Mouse (Mus musculus) left cerebral cortex, postnatal 14 days (tissue): ENCODE data around the gene Nucb1. TPM values are rescaled to one million over a fixed set of nuclear protein-coding genes. Genes with fewer than 3 reads are reported as not detected.
"Not testable (repeated sequence)": the region's sequence is repeated elsewhere in the genome, so short reads cannot be mapped to it uniquely, and the experiment has no call there.

ENCODE experiments used
- DNase-seq, 2 experiments: peaks; one replicate each; pipeline ENCODE4 v3.0.0; 2021 to 2022; ENCODE audit warnings: low spot score in 2 of 2, mixed read lengths in 1 of 2
- intact Hi-C: fragments of 180-260 bp; cut with DNase I; formaldehyde crosslinking; loops from one replicate; pipeline ENCODE4 v1.15.1; 2025
- total RNA-seq, 2 experiments: library from RNA; stranded (reverse); gene quantifications; 2 replicates each; pipeline ENCODE4 v1.2.3; 2021

Nucb1 gene
- total RNA-seq, 2 experiments from 2014 or later = 109 to 110 TPM

DNA sequence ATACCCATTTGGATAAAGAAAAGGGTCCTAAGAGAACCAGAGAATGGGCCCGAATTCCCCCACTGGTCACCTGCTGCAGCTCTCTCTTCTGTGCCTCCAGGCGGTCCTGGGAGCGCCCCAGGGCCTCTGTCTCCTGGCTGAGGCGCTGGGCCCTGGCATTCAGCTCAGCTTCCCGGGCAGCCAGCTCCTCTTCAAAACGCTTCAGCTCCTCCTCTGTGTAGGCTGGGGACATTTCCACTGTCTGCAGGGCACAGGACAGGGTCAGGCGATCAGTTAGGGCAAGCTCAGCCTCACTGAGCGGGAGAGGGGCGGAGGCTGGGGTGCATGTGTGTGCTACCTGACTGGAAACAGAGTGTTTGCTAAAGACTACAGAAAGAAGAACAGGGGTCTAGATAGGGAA is 15.7 kb downstream of the Nucb1 start:
- intact Hi-C loops = no loop called here
- DNase-seq = no peak

DNA sequence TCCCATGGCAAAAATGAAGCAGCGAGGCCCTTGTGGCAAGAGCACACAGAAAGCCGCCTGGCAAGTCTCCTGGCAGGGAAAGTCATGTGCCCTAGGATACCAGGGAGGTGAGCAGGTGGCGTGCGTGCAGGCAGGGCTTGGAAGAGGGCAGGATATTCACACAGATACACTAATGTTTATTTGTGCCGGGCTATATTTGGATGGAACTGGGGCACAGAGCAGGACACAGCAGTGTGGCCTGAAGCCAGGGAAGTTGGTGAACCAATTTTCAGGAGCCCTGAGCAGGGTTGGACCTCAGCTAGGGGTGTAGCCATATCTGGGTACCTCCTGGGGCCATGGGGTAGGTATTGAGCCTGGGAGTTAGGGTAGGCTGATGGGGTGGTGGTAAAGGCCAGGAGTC is 17.3 kb downstream of the Nucb1 start:
- intact Hi-C loops = no loop called here
- no peak for DNase-seq

DNA sequence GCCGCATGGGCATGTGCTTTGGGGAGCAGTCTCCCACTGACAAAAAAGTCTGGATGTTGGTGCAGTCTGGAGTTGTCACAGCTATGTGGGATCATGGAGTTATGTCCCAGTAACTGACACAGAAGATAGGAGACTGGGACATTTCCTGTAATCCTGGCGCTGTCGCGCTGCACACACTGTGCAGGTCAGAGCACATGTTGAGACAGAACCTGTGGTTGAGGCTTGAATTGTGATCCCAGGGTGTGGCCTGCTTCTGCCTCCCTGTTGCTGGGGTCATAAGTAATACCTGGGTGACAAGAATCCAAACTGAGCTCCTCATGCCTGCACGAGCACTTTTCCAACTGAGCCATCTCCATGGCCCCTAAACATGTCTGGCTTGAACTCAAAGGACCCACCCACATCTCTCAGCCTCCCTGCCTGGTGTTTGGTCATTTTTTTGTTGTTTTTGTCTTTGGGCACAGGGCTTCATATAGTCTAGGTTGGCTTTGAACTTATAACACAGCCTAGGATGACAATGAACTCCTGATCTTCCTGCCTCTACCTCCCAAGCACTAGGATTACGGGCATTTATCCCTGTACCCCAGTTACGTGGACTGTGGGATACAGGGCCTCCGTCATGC is 17.9 kb downstream of the Nucb1 start:
- intact Hi-C loops = no loop called here
- no peak for DNase-seq

DNA sequence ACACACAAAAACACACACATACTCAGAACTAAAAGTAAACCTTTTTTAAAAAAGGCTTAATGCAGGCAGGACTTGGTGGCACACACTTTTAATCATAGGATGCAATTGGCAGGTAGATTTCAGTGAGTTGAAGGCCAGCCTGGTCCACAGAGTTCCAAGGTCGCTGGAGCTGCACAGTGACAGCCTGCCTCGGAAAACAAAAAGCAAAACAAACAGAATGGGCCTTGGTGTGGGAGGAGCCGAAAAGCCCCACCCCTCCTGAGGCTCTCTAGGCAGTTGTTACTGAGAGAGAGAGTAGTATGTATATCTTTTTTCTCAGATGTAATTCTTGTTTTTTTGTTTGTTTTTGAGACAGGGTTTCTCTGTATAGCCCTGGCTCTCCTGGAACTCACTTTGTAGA is 18.9 kb downstream of the Nucb1 start:
- intact Hi-C loops = no loop called here
- DNase-seq = no peak

DNA sequence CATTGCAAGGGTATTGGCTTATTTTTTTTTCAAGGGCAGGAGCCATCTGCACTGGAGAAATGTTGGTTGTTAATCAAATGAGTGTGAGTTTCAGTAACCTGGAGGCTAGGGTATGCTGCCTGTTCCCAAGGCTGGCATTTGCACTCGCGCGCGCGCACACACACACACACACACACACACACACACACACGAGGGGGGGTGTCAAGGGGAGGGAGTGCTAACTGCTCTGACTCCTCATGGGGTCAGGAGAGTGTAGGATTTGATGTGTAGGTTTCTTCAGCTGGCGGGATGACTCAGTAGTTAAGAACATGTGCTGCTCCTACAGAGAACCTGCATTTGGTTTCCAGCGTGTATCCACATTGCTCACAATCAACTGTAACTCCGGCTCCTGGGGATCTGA is 19.4 kb downstream of the Nucb1 start:
- intact Hi-C loops = no loop called here
- DNase-seq = peak; percentile 26 to 56

DNA sequence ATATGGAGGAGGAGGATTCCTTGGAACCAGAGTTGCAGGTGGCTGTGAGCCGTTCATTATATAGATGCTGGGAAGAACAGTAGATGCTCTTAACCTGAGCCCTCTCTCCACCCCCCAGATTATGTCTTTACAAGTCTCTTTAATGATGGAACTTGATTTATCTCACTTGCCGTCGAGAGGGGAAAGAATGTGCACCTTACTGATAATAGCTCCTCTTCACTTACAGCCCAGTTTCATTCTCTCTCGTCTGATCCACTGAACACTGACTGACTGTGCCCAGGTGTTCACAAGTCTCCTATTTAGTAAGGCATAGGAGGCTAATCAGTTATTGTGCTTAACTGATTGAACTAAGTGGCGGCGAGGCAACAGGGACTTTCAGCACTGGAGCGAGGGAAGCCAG is 20.6 kb downstream of the Nucb1 start:
- intact Hi-C loops = no loop called here
- no peak for DNase-seq

DNA sequence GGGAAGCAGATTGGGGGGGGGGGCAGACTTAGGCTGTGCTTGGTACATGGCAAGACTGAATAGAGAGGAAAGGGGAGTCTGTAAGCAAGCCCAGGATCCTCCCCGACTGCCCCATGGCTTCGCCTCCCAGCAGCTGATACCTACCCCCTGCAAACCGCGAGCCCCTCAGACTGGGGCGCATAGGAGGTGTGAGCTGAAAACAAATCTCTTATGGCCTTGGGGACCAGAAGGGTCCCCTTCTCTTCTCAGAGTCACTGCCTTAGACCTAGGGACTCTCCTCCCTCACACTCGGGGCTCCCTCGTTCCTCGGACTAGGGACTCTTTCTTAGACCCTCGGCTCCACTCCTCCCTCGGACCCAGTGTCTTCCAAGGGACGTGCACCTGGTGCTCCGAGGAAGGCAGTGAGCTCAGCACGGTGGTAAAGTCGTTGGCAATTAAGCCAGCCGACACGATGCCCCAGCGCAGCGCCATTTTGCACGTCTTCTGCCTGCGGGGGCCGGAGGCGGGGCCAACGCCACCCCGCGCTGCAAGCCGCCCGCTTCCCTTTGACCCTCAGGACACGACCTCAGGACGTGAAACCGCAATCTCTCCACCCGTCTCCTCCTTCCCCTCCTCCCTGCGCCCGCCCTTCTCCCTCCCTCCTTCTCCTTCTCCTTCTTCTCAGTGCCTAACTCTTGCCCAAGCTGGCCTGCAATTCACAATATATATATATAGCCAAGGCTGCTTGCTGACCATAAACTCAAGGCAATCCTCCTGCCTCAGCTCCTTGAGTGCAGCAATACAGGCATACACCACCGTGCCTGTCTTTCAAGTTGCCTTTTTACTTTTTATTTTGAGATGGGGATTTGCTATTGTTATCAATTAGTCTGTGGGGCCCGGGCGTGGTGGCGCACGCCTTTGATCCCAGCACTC is 21.7 kb downstream of the Nucb1 start, which contains the start of gene Dhdh:
TSS of gene Dhdh (minus strand) at position 513 of the 912 bp plus-strand sequence.
- peak; percentile 36 to 39 for DNase-seq
- intact Hi-C loops = no loop called here

DNA sequence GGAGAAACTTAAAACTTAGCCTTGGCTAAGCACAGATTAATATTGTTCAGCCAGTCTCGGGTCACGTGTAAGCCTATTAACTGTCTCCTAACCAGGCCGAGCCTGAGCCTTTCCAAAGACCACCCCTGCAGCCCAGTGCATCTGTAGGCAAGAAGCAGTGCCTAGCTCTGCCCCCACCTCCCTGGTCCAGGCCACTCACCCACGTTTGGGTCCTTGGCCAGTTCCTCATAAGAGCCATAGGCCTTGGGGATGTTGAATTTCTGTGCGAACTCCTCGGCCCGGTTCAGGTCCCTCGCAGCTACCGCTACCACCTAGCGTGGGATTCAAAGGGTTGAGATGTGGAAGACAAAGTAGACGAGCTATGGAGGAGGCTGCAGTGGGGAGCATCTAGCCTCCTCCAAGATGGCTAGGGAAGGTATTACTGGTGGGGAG is 22.3 kb downstream of the Nucb1 start:
- no peak for DNase-seq
- intact Hi-C loops = no loop called here

DNA sequence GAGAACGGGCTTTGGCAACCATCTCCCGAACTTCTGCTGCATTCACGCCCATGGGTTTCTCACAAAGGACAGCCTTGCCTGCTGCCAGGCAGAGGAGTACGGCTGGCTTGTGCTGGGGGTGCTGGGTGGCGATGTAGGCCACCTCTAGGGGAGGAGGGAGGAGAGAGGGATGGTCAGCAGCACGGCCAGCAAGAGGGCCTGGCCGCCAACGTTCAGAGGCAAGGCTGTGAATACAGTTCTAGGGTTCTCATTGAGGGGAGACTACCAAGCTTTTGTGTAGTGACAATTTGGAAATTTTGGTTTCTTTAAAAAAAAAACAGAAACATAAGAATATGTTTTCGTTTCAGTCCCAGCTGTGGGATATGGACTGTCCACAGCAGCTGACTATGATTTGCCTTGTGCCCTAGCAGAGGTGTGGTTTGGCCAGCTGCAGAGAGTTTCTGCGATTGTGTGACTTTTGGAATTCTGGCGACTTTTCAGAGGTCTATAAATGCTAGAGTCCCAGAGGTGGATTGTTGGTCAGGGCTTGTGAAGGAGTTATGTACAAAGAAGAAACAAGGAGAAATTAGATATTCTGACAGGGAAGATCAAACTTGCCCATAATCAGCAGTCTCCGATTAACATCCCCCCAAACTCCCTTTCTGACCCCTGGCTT is 23.3 kb downstream of the Nucb1 start, which contains the start of gene Gm45808:
TSS of gene Gm45808 (minus strand) at position 51 of the 655 bp plus-strand sequence.
- DNase-seq = no peak
- intact Hi-C loops = no loop called here

DNA sequence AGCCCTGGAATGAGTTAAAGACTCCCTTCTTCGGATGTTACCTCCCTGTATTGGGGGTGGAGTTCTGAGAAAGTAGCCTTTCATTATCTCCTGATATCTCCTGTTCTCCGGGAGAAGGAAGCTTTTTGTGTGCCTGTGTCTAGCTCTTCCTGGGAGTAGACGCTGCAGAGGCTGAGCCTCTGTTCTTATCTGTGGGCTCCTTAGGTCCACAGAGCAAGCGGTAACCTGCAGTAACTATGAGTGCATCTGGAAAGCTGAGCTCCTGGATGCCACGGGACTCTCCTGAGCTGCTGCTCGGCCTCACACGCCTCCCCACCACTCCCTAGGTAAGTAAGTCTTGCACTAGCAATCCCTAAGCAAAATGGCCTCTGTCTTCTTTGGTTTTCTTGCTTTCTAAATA is 24.0 kb downstream of the Nucb1 start:
- DNase-seq = no peak
- intact Hi-C loops = no loop called here

DNA sequence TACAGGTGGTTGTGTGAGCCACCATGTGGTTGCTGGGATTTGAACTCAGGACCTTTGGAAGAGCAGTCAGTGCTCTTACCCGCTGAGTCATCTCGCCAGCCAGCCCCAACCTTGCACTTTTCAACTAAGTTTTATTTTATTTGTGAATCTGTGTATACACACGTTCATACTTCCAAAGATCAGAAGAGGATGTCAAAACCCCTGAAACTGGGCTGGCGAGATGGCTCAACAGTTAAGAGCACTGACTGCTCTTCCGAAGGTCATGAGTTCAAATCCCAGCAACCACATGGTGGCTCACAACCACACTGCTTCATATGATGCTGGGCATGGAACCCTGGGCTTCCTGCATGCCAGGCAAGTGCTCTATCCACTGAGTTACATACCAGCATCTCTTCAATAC is 25.2 kb downstream of the Nucb1 start:
- intact Hi-C loops = not testable (repeated sequence)

DNA sequence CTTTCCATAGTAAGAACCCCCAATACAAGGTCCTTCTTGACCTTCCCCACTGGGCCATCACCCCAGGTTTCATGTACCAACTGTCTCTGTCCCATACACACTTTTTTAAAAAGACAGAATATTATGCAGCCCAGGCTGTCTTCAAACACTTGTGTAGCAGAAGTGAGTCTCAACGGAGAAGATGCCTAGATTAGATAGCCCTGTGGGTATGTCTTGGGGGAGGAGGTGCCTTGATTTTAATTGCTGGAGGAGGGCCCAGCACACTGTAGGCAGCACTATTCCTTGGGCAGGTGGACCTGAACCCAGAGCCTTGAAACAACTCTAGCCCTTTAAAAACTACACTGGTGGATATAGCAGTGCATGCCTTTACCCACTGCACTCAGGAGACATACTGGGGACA is 28.0 kb downstream of the Nucb1 start:
- intact Hi-C loops = no loop called here
- DNase-seq = no peak

More for the DNA sequence above, 25.2 kb downstream of the Nucb1 start:
- DNase-seq = not testable (repeated sequence)

DNA sequence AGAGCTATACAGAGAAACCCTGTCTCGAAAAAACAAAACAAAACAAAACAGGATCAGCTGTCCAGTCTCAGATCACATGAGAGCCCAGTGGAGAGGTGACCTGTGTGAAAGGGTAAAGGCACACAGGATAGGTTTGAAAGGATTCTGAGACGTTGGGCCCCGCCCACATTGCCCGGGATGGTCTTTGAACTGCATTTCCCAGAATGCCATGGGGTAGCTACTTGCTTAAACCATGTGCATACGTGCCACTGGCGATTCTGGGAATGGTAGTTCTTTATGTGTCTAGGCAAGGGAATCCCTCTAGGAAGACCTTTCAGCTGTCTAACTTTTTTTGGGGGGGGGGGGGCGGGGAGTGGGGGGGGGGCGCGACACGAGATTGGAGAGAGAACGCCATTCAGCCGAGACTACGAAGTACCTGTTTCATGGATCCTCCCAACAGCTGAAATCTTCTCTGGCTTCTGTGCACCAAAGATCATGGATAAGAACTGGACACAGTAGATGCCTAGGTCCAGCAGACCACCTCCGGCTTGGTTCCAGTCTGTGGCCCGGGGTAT is 28.8 kb downstream of the Nucb1 start, which contains the start of gene Tulp2:
TSS of gene Tulp2 (plus strand) at position 504 of the 554 bp plus-strand sequence.
- DNase-seq = peak; percentile 70 to 79
- intact Hi-C loops = no loop called here

DNA sequence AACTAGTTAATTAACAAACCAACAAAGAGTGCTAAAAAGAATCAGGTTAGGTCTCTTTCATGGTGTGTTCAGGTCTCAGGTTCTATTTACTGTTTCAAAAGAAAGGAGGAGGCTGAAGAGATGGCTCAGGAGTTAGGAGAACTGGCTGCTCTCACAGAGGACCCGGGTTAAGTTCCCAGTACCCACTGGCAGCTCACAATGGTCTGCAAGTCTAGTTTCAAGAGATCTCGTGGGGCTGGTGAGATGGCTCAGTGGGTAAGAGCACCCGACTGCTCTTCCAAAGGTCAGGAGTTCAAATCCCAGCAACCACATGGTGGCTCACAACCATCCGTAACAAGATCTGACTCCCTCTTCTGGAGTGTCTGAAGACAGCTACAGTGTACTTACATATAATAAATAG is 29.9 kb downstream of the Nucb1 start:
- DNase-seq, intact Hi-C loops: not testable (repeated sequence)

DNA sequence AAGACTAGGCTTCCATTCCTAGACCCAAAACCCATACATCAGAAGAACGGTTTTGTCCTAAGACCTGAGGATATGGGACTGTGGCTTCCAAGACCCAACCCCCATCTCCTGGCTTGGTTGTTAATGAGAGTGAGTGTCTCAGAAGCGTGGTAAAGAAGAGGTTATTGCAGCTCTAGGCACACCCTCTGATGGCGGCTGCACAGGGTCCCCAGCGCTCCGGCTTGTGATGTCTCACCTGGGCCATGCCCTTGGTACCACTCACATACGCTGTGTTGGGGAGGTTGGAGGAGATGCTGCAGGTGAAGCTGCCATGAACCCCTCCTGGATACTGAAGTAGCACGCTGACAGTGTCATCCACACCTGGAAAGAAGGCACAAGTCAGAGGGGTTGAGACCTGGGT is 31.4 kb downstream of the Nucb1 start:
- intact Hi-C loops = no loop called here
- DNase-seq = no peak

DNA sequence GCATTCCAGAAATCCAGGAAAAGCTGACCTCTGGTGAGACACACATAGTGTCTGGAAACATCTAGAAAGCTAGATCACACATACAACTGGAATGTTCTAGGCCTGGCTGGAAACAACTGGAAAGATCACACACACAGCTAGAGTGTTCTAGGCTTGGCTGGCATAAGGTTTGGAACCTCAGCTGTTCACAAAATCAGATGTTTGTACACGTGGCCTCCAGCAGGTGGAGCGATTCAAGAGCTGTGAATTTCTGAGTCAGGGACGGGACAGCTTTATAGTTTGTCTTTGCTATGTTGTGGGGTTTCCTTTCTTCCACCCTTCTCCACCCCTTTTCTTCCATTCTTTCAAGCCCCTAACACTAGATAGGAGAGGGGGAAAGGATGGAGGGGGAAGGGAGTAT is 33.2 kb downstream of the Nucb1 start:
- intact Hi-C loops = loop anchor here (2.0 kb wide), 1 partner anchor 84 kb away; no protein-coding TSS in a partner anchor
- DNase-seq = peak; percentile 67 to 73

DNA sequence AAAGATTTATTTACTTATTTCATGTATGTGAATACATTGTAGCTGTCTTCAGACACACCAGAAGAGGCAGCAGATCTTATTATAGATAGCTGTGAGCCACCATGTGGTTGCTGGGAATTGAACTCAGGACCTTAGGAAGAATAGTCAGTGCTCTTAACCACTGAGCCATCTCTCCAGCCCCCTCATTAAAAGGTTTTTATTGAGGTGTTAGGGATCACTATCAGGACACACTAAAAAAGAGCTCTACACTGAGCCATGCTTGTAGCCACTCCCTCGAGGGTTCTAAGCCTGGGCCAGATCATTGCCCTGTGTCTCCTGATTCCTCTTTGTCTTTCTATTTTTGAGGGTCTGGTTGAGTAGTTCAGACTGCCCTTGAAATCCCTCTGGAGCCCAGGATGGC is 33.8 kb downstream of the Nucb1 start:
- no peak for DNase-seq
- intact Hi-C loops = loop anchor here (2.0 kb wide), 1 partner anchor 84 kb away; no protein-coding TSS in a partner anchor

DNA sequence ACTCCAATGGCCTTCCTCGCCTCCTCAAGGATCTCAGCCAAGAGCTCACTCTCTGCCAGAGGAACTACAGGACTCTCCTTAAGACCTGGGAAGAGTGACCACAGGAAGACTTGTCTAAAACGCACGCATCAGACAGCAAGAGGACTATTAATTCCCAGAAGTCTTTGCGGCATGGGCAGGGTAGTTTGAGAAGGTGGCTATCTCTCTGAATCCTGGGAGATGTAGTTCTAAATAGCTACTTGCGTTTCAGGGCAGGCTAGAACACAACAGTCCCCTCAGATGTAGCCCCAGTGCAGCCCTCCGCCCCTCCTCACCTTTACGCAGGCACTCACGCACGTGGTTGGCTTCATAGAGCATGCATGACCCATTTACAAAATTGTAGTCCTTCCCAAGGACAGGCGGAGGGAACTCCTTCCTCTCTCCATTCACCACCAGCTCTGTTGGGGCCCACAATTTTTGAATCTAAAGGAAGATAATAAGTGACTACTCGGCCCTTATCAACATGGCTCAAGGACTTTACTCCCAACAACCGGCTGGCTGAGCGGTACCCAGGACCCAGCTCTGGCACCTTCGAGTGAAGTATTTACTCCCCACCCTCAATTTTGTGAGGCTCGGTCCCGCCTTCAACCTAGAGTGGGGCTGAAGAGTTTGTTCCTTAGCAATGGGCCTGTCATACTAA is 34.8 kb downstream of the Nucb1 start:
- no peak for DNase-seq

DNA sequence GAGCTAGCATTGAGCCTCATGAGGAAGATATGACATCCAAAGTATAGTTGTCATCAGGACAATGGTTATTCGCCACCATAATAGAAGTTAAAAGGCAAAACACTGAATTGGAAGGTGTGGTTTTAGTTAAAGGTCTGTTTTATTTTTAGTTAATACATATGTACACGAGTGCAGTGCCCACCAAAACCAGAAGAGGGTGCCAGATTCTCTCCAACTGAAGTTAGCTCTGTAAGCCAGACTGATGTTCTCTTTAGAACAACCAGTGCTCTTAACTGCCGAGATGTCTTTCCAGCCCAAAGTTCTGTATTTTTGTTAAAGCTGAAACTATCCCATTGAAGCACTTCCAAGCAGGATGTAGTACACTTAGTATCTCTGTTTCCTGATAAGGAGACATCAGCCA is 39.3 kb downstream of the Nucb1 start:
- intact Hi-C loops = loop anchor here (5.0 kb wide), 1 partner anchor 46 kb away; no protein-coding TSS in a partner anchor
- peak; percentile 87 to 89 for DNase-seq

More for the DNA sequence above, 34.8 kb downstream of the Nucb1 start:
- intact Hi-C loops = no loop called here
